Mouse (Mus musculus) hindbrain, postnatal 0 days (tissue): ENCODE results near the gene 3100002H09Rik. TPM values are rescaled to one million over a fixed set of nuclear protein-coding genes. Genes with fewer than 3 reads are reported as not detected.

Experiments used
- ATAC-seq: fragments of 200-750 bp; cut with Nextera tagmentation; 2 replicates; pipeline ENCODE4 v1.8.0; 2017; ENCODE audit warnings: mild to moderate bottlenecking, moderate TSS enrichment, moderate library complexity
- DNase-seq: peaks from one replicate; pipeline ENCODE4 v3.0.0-alpha.2; 2015; ENCODE audit warnings: low spot score
- H3K27ac ChIP-seq: fragments of 300-500 bp; sonication (generic); 2 replicates; pipeline ENCODE4 v1.5.1; 2014; ENCODE audit warnings: mild to moderate bottlenecking
- H3K27me3 ChIP-seq: fragments of 300-500 bp; sonication (generic); 2 replicates; pipeline ENCODE4 v1.6.1; 2014; ENCODE audit warnings: low read length, mixed read lengths; ENCODE audit not compliant: insufficient read depth
- H3K36me3 ChIP-seq: fragments of 300-500 bp; sonication (generic); 2 replicates; pipeline ENCODE4 v1.6.1; 2014; ENCODE audit warnings: low read length, mixed read lengths; ENCODE audit not compliant: insufficient read depth
- H3K4me1 ChIP-seq: fragments of 300-500 bp; sonication (generic); 2 replicates; pipeline ENCODE4 v1.6.1; 2014; ENCODE audit warnings: antibody characterized with exemption, low read length, mixed read lengths; ENCODE audit not compliant: insufficient read depth
- H3K4me2 ChIP-seq: fragments of 300-500 bp; sonication (generic); 2 replicates; pipeline ENCODE4 v1.6.1; 2014; ENCODE audit warnings: low read depth, mild to moderate bottlenecking, low read length, moderate library complexity, mixed read lengths
- H3K4me3 ChIP-seq: fragments of 300-500 bp; sonication (generic); 2 replicates; pipeline ENCODE4 v1.5.1; 2014; ENCODE audit warnings: low read length
- H3K9ac ChIP-seq: fragments of 300-500 bp; sonication (generic); replicated peaks from 2 replicates; pipeline ENCODE4 v1.6.1; 2014; ENCODE audit warnings: mild to moderate bottlenecking, low read length, moderate library complexity, mixed read lengths
- H3K9me3 ChIP-seq: fragments of 300-500 bp; sonication (generic); 2 replicates; pipeline ENCODE4 v1.6.1; 2016; ENCODE audit warnings: low read length, mixed read lengths
- CTCF ChIP-seq: IDR thresholded peaks from 2 replicates; pipeline ENCODE4 v1.5.1; 2016; ENCODE audit warnings: antibody characterized with exemption, control low read depth, low read depth
- WGBS: fragments of 180-500 bp; shearing (Covaris S2); extraction: QIAGEN DNeasy Blood & Tissue Kit; methylation state at CpG from one replicate; pipeline ENCODE4 v1.1.7; 2014; 5-methylcytosine and 5-hydroxymethylcytosine counted together
- polyA plus RNA-seq: library from polyadenylated mRNA; unstranded; fragments of >200 nt; fragmentation: Nextera tagmentation; extraction: Ambion mirVana; gene quantifications from 2 replicates; pipeline ENCODE4 v1.2.1, GENCODE M21; 2015
- total RNA-seq: library from RNA; depleted of rRNA; stranded (reverse); fragments of >200 nt; gene quantifications from 2 replicates; pipeline ENCODE4 v1.2.3, GENCODE M21; 2014

3100002H09Rik gene
- total and polyA plus RNA-seq, 2 experiments from 2014 or later, result 0.23 to 0.26 TPM

DNA sequence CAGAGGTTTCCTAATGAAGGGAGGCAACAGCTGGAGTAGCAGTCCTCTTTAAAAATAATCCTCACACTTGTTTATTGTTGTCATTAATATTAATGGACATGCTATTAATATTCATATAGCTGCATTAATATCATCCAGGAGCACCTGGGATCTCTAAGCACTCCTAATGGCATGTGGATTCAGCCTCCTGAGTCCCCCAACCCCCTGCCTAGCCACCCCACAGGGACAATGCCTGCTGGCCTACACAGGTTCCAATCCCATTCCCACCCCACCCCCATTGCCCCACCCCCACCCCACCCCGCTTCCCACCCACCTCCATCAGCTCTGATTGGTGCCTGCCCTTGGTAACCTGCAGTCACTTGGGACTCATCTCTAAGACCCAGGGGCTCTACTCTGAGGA is 6.0 kb upstream of the 3100002H09Rik start:
- no peak for TF ChIP-seq CTCF
- 46% methylated on average over 1 of the region's 1 CpGs for WGBS
- DNase-seq (no peak), ATAC-seq (no peak)
- H3K4me2 ChIP-seq, result no peak overlapping the region
- H3K36me3 ChIP-seq, result no peaks in the 10 kb centered on the region
- no peak overlapping the region for H3K4me3 ChIP-seq
- H3K9me3 ChIP-seq, result no peaks in the 10 kb centered on the region
- no peaks in the 10 kb centered on the region for H3K4me1 ChIP-seq
- no peak overlapping the region for H3K9ac ChIP-seq
- H3K27me3 ChIP-seq, result no peaks in the 10 kb centered on the region
- no peak overlapping the region for H3K27ac ChIP-seq

- H3K9me3 ChIP-seq, result no peaks in the 10 kb centered on the region
Observed at GRCm38 (mm10) chr4:124615986-124616385, 5.4 kb upstream of the 3100002H09Rik start.

GRCm38 (mm10) chr4:124615406-124615960 is 4.9 kb upstream of the 3100002H09Rik start:
- TF ChIP-seq CTCF, result no peak
- H3K9me3 ChIP-seq, result no peaks in the 10 kb centered on the region
- H3K4me2 ChIP-seq, result no peak overlapping the region
- H3K36me3 ChIP-seq, result no peaks in the 10 kb centered on the region
- 37% methylated on average over 14 of the region's 14 CpGs for WGBS
- no peaks in the 10 kb centered on the region for H3K4me1 ChIP-seq
- no peaks in the 10 kb centered on the region for H3K27me3 ChIP-seq
- DNase-seq (peak; percentile 31), ATAC-seq (no peak)
- no peak overlapping the region for H3K27ac ChIP-seq
- no peak overlapping the region for H3K9ac ChIP-seq
- no peak overlapping the region for H3K4me3 ChIP-seq

More at GRCm38 (mm10) chr4:124615986-124616385, 5.4 kb upstream of the 3100002H09Rik start:
- Histone ChIP-seq H3K36me3 (no peaks in the 10 kb centered on the region), H3K27ac (no peak overlapping the region), H3K4me3 (no peak overlapping the region), H3K4me2 (no peak overlapping the region), H3K9ac (no peak overlapping the region), H3K4me1 (no peaks in the 10 kb centered on the region), H3K27me3 (no peaks in the 10 kb centered on the region)
- DNase-seq (no peak), ATAC-seq (no peak)
- 43% methylated on average over 9 of the region's 9 CpGs for WGBS
- TF ChIP-seq CTCF, result no peak

DNA sequence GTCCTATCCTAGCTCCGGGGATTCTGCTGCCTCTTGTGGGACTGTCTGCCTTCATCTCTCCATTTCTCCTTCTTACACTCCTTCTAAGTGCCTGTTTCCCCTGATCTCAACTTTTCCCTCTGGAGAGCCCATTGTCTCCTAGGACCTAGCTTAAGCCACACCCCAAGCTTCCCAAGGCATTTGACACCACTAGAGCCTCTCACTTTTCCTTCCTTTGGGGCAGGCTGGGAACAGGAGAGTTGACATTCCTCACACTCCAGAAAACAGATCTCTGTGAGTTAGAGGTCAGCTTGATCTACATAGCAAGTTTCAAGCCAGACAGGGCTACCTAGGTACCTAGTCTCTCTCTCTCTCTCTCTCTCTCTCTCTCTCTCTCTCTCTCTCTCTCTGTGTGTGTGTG is 3.6 kb upstream of the 3100002H09Rik start:
- Histone ChIP-seq H3K9ac (no peak overlapping the region), H3K4me1 (no peaks in the 10 kb centered on the region), H3K9me3 (no peaks in the 10 kb centered on the region), H3K36me3 (no peaks in the 10 kb centered on the region), H3K27ac (no peak overlapping the region), H3K27me3 (no peaks in the 10 kb centered on the region), H3K4me2 (no peak overlapping the region), H3K4me3 (no peak overlapping the region)
- DNase-seq (no peak), ATAC-seq (no peak)
- WGBS, result 0% methylated on average over 1 of the region's 1 CpGs
- no peak for TF ChIP-seq CTCF

- Histone ChIP-seq H3K4me2 (no peak overlapping the region), H3K27ac (no peak overlapping the region), H3K4me3 (no peak overlapping the region), H3K27me3 (no peaks in the 10 kb centered on the region), H3K9ac (no peak overlapping the region), H3K4me1 (no peaks in the 10 kb centered on the region), H3K9me3 (no peaks in the 10 kb centered on the region), H3K36me3 (no peaks in the 10 kb centered on the region)
- no peak for DNase-seq
- ATAC-seq, result no peak
- 88% methylated on average over 4 of the region's 4 CpGs for WGBS
- no peak for TF ChIP-seq CTCF
Observed at GRCm38 (mm10) chr4:124611768-124612167, 1.2 kb upstream of the 3100002H09Rik start.

DNA sequence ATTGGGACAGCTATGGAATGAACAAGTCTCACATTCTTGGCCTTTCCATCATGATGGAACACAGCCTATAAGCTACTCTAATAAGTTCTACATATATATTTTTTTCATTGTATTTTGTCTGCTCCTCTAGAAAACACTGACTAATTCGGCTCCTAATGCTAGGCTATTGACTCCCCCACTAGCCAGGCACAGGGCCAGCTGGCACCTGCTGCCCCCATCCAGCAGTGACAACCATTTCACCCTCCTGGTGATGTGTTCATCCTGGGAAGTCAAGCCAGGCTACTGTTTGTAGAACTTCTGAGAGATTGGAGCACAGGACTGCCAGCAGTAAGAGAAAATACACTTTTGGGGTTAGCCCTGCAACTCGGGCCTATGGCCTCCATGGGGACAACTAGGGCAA is 537 bp downstream of the 3100002H09Rik start:
- no peak for TF ChIP-seq CTCF
- ATAC-seq (no peak), DNase-seq (peak; percentile 46)
- H3K4me2 ChIP-seq, result no peak overlapping the region
- WGBS, result 35% methylated on average over 2 of the region's 2 CpGs
- H3K27me3 ChIP-seq, result no peaks in the 10 kb centered on the region
- H3K9ac ChIP-seq, result no peak overlapping the region
- H3K4me3 ChIP-seq, result no peak overlapping the region
- no peaks in the 10 kb centered on the region for H3K9me3 ChIP-seq
- H3K36me3 ChIP-seq, result no peaks in the 10 kb centered on the region
- no peak overlapping the region for H3K27ac ChIP-seq
- no peaks in the 10 kb centered on the region for H3K4me1 ChIP-seq

- no peak overlapping the region for H3K9ac ChIP-seq
- TF ChIP-seq CTCF, result 0 out of 2 replicates have a peak, but pooled peaks have one; percentile 8
- ATAC-seq, result no peak
- WGBS, result 39% methylated on average over 7 of the region's 8 CpGs
- no peak overlapping the region for H3K4me3 ChIP-seq
- no peak overlapping the region for H3K27ac ChIP-seq
- peak; percentile 50 for DNase-seq
- H3K4me1 ChIP-seq, result no peaks in the 10 kb centered on the region
- no peaks in the 10 kb centered on the region for H3K36me3 ChIP-seq
- no peak overlapping the region for H3K4me2 ChIP-seq
- H3K27me3 ChIP-seq, result peaks cover 9% of the 10 kb centered on the region
- H3K9me3 ChIP-seq, result no peaks in the 10 kb centered on the region
Observed at GRCm38 (mm10) chr4:124607166-124607565, 3.4 kb downstream of the 3100002H09Rik start.
